Comparison of ENCODE assay signal across 12 mouse cellular contexts in genomic region chr3:38131887-38132220, GRCm38 (mm10).
"Had no signal": no experiment of that assay in that cellular context is flagged by ENCODE, and none has a peak within 500 bp of the region (broad histone marks: within the 10 kb centered on the region; RNA-seq: fewer than 3 reads in every experiment).

No protein-coding gene starts in this region.

- H3K9ac ChIP-seq: liver, embryonic 12.5 days; lung, embryonic 15.5 days; midbrain, embryonic 12.5 days; neural tube, embryonic 13.5 days had no signal

- H3K36me3 ChIP-seq: liver, embryonic 12.5 days; lung, embryonic 15.5 days; midbrain, embryonic 12.5 days; neural tube, embryonic 13.5 days had no signal

- H3K4me2 ChIP-seq: liver, embryonic 12.5 days; lung, embryonic 15.5 days; midbrain, embryonic 12.5 days; neural tube, embryonic 13.5 days had no signal

- ATAC-seq: inflammation-experienced regulatory T-cells, adult 6 months; intestine, postnatal 0 days; liver, embryonic 12.5 days; midbrain, embryonic 16.5 days had no signal

- H3K4me3 ChIP-seq: layer of hippocampus, adult 2 months; liver, embryonic 12.5 days; lung, embryonic 15.5 days; midbrain, embryonic 12.5 days; neural tube, embryonic 13.5 days had no signal

- H3K9me3 ChIP-seq: liver, embryonic 12.5 days; lung, embryonic 15.5 days; midbrain, embryonic 12.5 days; neural tube, embryonic 13.5 days had no signal

- H3K4me1 ChIP-seq: liver, embryonic 12.5 days; midbrain, embryonic 12.5 days; neural tube, embryonic 13.5 days had no signal

- H3K27me3 ChIP-seq: liver, embryonic 12.5 days; lung, embryonic 15.5 days; midbrain, embryonic 12.5 days; neural tube, embryonic 13.5 days had no signal

- DNase-seq: left cerebral cortex, postnatal 4 days; right cerebral cortex, postnatal 14 days; thymus, adult 2 months; thymus, postnatal 36 days had no signal

- H3K27ac ChIP-seq: layer of hippocampus, adult 2 months; liver, embryonic 12.5 days; lung, embryonic 15.5 days; midbrain, embryonic 12.5 days; neural tube, embryonic 13.5 days had no signal
